Mouse (Mus musculus) CH12.LX (cell line): ENCODE results near the gene Fbxo10. TPM values are rescaled to one million over a fixed set of nuclear protein-coding genes. Genes with fewer than 3 reads are reported as not detected.
A peak's percentile ranks its signal among the peaks of the same experiment; 100 is the strongest.

Experiments
- DNase-seq: peaks from one replicate; pipeline ENCODE4 v3.0.0-alpha.2; 2013; ENCODE audit errors: extremely low read depth
- H3K27ac ChIP-seq: 2 replicates; pipeline ENCODE4 v1.5.1; 2012; ENCODE audit warnings: low read depth, mild to moderate bottlenecking, control low read depth, moderate library complexity; ENCODE audit not compliant: insufficient read depth
- H3K27me3 ChIP-seq: replicated peaks from 2 replicates; pipeline ENCODE3; 2012; ENCODE audit warnings: inconsistent platforms
- H3K36me3 ChIP-seq, 2 experiments: replicated peaks in 1 of 2; 2 replicates each; pipeline versions ENCODE3 to v1.6.1; 2012; ENCODE audit warnings: inconsistent platforms in 1 of 2, low read length in 1 of 2, mild to moderate bottlenecking in 1 of 2, mixed read lengths in 1 of 2, moderate library complexity in 1 of 2; ENCODE audit not compliant: control insufficient read depth in 1 of 2, insufficient read depth in 1 of 2
- H3K4me1 ChIP-seq, 2 experiments: 2 replicates each; pipeline ENCODE4 v1.6.1; 2012; ENCODE audit warnings: inconsistent platforms in 1 of 2, moderate library complexity in 1 of 2; ENCODE audit not compliant: insufficient read depth in 2 of 2, control insufficient read depth in 1 of 2
- H3K4me2 ChIP-seq: 2 replicates; pipeline ENCODE4 v1.6.1; 2012; ENCODE audit warnings: low read depth, mild to moderate bottlenecking, control low read depth; ENCODE audit not compliant: poor library complexity, insufficient read depth, severe bottlenecking
- H3K4me3 ChIP-seq, 3 experiments: fragments of 150-350 bp in 1 of 3; sonication (generic) in 1 of 3; replicated peaks in 1 of 3; 2 replicates each; pipeline versions ENCODE3 to v1.5.1; 2011 to 2012; ENCODE audit warnings: low read depth in 2 of 3, low read length in 2 of 3, mild to moderate bottlenecking in 2 of 3, moderate library complexity in 2 of 3, control low read depth in 1 of 3, improper control_type of control experiment in 1 of 3, inconsistent platforms in 1 of 3, mixed read lengths in 1 of 3; ENCODE audit not compliant: poor library complexity in 1 of 3
- H3K79me2 ChIP-seq: replicated peaks from 2 replicates; pipeline ENCODE4 v1.6.1; 2012; ENCODE audit warnings: mild to moderate bottlenecking, moderate library complexity; ENCODE audit not compliant: control insufficient read depth, poor library complexity, insufficient read depth, severe bottlenecking; ENCODE audit errors: extremely low read depth
- H3K9ac ChIP-seq: 2 replicates; pipeline ENCODE4 v1.6.1; 2012; ENCODE audit warnings: low read depth, mild to moderate bottlenecking, control low read depth, moderate library complexity; ENCODE audit not compliant: insufficient read depth
- H3K9me3 ChIP-seq: replicated peaks from 2 replicates; pipeline ENCODE3; 2012; ENCODE audit warnings: low read length, inconsistent platforms, mixed read lengths
- CHD1 ChIP-seq: IDR thresholded peaks from 2 replicates; pipeline ENCODE4 v1.6.1; 2012; ENCODE audit warnings: low read depth, low read length, improper control_type of control experiment, inconsistent platforms
- CHD2 ChIP-seq: IDR thresholded peaks from 2 replicates; pipeline ENCODE4 v1.6.1; 2011; ENCODE audit warnings: low read length, improper control_type of control experiment
- CTCF ChIP-seq, 2 experiments: IDR thresholded peaks in 1 of 2; conservative IDR thresholded peaks in 1 of 2; 2 replicates each; pipeline ENCODE4 v1.5.1; 2011 to 2012; ENCODE audit warnings: low read depth in 2 of 2, low read length in 2 of 2, improper control_type of control experiment in 1 of 2, inconsistent platforms in 1 of 2, mild to moderate bottlenecking in 1 of 2, moderate library complexity in 1 of 2
- E2F4 ChIP-seq: IDR thresholded peaks from 2 replicates; pipeline ENCODE4 v1.6.1; 2011; ENCODE audit warnings: low read depth, low read length, improper control_type of control experiment; ENCODE audit not compliant: insufficient replicate concordance
- EP300 ChIP-seq: IDR thresholded peaks from 2 replicates; pipeline ENCODE4 v1.6.1; 2011; ENCODE audit warnings: low read length, improper control_type of control experiment
- HCFC1 ChIP-seq: IDR thresholded peaks from 2 replicates; pipeline ENCODE4 v1.6.1; 2012; ENCODE audit warnings: low read depth, mild to moderate bottlenecking, inconsistent platforms, low read length, improper control_type of control experiment
- IRF4 ChIP-seq: IDR thresholded peaks from 2 replicates; pipeline ENCODE4 v1.6.1; 2014; ENCODE audit warnings: low read depth, mild to moderate bottlenecking, inconsistent platforms, low read length, improper control_type of control experiment
- KAT2A ChIP-seq: IDR thresholded peaks from 2 replicates; pipeline ENCODE4 v1.6.1; 2012; ENCODE audit warnings: low read length, improper control_type of control experiment, inconsistent platforms; ENCODE audit not compliant: insufficient replicate concordance
- MAFK ChIP-seq: IDR thresholded peaks from 2 replicates; pipeline ENCODE4 v1.6.1; 2011; ENCODE audit warnings: low read length, improper control_type of control experiment; ENCODE audit not compliant: insufficient replicate concordance
- MAX ChIP-seq: IDR thresholded peaks from 2 replicates; pipeline ENCODE4 v1.6.1; 2011; ENCODE audit warnings: low read length, improper control_type of control experiment
- MXI1 ChIP-seq: IDR thresholded peaks from 2 replicates; pipeline ENCODE4 v1.6.1; 2011; ENCODE audit warnings: mild to moderate bottlenecking, low read depth, low read length, improper control_type of control experiment
- MYC ChIP-seq: IDR thresholded peaks from 2 replicates; pipeline ENCODE4 v1.6.1; 2011; ENCODE audit warnings: low read depth, mild to moderate bottlenecking, improper control_type of control experiment, low read length
- PAX5 ChIP-seq: IDR thresholded peaks from 2 replicates; pipeline ENCODE4 v1.6.1; 2012; ENCODE audit warnings: low read length, inconsistent platforms, mixed read lengths
- POLR2A ChIP-seq: IDR thresholded peaks from 2 replicates; pipeline ENCODE4 v1.6.1; 2011; ENCODE audit warnings: low read depth, mild to moderate bottlenecking, improper control_type of control experiment, low read length
- POLR2AphosphoS2 ChIP-seq: IDR thresholded peaks from 2 replicates; pipeline ENCODE4 v1.6.1; 2011; ENCODE audit warnings: low read depth, low read length, improper control_type of control experiment
- SMC3 ChIP-seq: IDR thresholded peaks from 2 replicates; pipeline ENCODE4 v1.6.1; 2011; ENCODE audit warnings: low read depth, low read length, improper control_type of control experiment
- ZC3H11A ChIP-seq: IDR thresholded peaks from 2 replicates; pipeline ENCODE4 v1.6.1; 2012; ENCODE audit warnings: low read depth, mild to moderate bottlenecking, inconsistent platforms, low read length, improper control_type of control experiment
- dilution Hi-C: fragments of 300-500 bp; cut with MboI; formaldehyde crosslinking; loops from 2 replicates; pipeline ENCODE4 v1.14.3; 2020; ENCODE audit warnings: low sequenced_read_pairs; ENCODE audit not compliant: extremely low pct_unique_long_range_greater_than_20kb, extremely low pct_ligation_motif_present
- in situ Hi-C: fragments of 300-500 bp; cut with MboI; formaldehyde crosslinking; loops from 3 replicates; pipeline ENCODE4 v1.14.3; 2019; ENCODE audit warnings: low sequenced_read_pairs, low pct_ligation_motif_present, low pct_unique_long_range_greater_than_20kb, mixed read lengths
- polyA plus RNA-seq: library from polyadenylated mRNA; unstranded; fragments of >175 nt; gene quantifications from 2 replicates; pipeline ENCODE4 v1.2.1, GENCODE M21; 2012; ENCODE audit warnings: low read depth; ENCODE audit not compliant: insufficient read length
- total RNA-seq, 2 experiments: library from RNA; depleted of rRNA; stranded (reverse); fragments of 300-350 nt in 1 of 2; fragments of >200 nt in 1 of 2; gene quantifications; 2 replicates each; pipeline ENCODE4 v1.2.3; 2012 to 2014

Gene Fbxo10
- total and polyA plus RNA-seq, 3 experiments = 0.39 to 1.4 (median 0.64) TPM

GRCm38 (mm10) chr4:45107601-45108277 is 23.3 kb upstream of the Fbxo10 start, which contains the start of gene Tomm5 (continued):
- TF ChIP-seq ZC3H11A = peak; percentile 33; the same call in 1 of the 2 replicates
- TF ChIP-seq MXI1 = peak; percentile 68
- TF ChIP-seq MAX = peak; percentile 88
- TF ChIP-seq POLR2A = peak; percentile 93
- TF ChIP-seq CHD2 = peak; percentile 57
- peak; percentile 89 for TF ChIP-seq MYC
- no peak for TF ChIP-seq E2F4
- TF ChIP-seq POLR2AphosphoS2 = no peak
- peak; percentile 69 for TF ChIP-seq SMC3

- H3K27me3 ChIP-seq = no peaks in the 10 kb centered on the region
- no peak for TF ChIP-seq KAT2A
- TF ChIP-seq, all 38 proteins: peak for 0
- in situ Hi-C loops (loop anchor here (5.0 to 10.0 kb wide), 2 partner anchors 170 to 298 kb away; partner anchors contain the start of gene Slc25a51), dilution Hi-C loops (no loop called here)
- H3K79me2 ChIP-seq = peaks cover 26% of the 10 kb centered on the region
- H3K4me2 ChIP-seq = peak overlapping the region; percentile 63
- H3K4me3 ChIP-seq = peak overlapping the region; percentile 96 to 99 (median 98)
- peaks cover 17 to 39% of the 10 kb centered on the region in 2 experiments for H3K36me3 ChIP-seq
- no peak for DNase-seq
- peak overlapping the region; percentile 75 for H3K9ac ChIP-seq
- H3K4me1 ChIP-seq = peaks cover 14 to 17% of the 10 kb centered on the region in 2 experiments
- H3K27ac ChIP-seq = no peak overlapping the region
- H3K9me3 ChIP-seq = no peaks in the 10 kb centered on the region
Observed at GRCm38 (mm10) chr4:45107066-45107465, 22.7 kb upstream of the Fbxo10 start.

GRCm38 (mm10) chr4:45106409-45106808 is 22.0 kb upstream of the Fbxo10 start:
- in situ Hi-C loops = loop anchor here (5.0 to 10.0 kb wide), 2 partner anchors 171 to 298 kb away; partner anchors contain the start of gene Slc25a51
- H3K79me2 ChIP-seq = peaks cover 26% of the 10 kb centered on the region
- DNase-seq = peak; percentile 69
- TF ChIP-seq EP300 (no peak), IRF4 (peak; percentile 24; the same call in 1 of the 2 replicates), MAFK (peak; percentile 91), CTCF (conservative IDR thresholded peaks at IDR 0.05 in 1 of 2, IDR thresholded peaks at IDR 0.05 in 1 of 2; ENCODE audit: low read depth in 2 of 2, low read length in 2 of 2) (peak in 1 of 2 experiments; percentile 28; a peak in 1 of 4 replicates), PAX5 (no peak), MYC (peak; percentile 35; the same call in 1 of the 2 replicates), CHD1 (no peak), HCFC1 (no peak)
- no peaks in the 10 kb centered on the region for H3K27me3 ChIP-seq
- H3K4me2 ChIP-seq = peak overlapping the region; percentile 63
- no peaks in the 10 kb centered on the region for H3K9me3 ChIP-seq
- dilution Hi-C loops = no loop called here
- peaks cover 17 to 45% of the 10 kb centered on the region in 2 experiments for H3K36me3 ChIP-seq
- H3K4me3 ChIP-seq = peak overlapping the region; percentile 6 to 99 (median 98)
- H3K9ac ChIP-seq = peak overlapping the region; percentile 75; the same call in 1 of the 2 replicates
- H3K27ac ChIP-seq = no peak overlapping the region
- H3K4me1 ChIP-seq = peaks cover 14 to 17% of the 10 kb centered on the region in 2 experiments
